Mouse (Mus musculus) lung, embryonic 16.5 days (tissue): Measurements from ENCODE around the gene Pvr. TPM values are rescaled to one million over a fixed set of nuclear protein-coding genes. Genes with fewer than 3 reads are reported as not detected.
A peak's percentile ranks its signal among the peaks of the same experiment; 100 is the strongest.

Experiments used
- ATAC-seq: fragments of 200-750 bp; cut with Nextera tagmentation; 2 replicates; pipeline ENCODE4 v1.8.0; 2017; ENCODE audit warnings: low read depth, mild to moderate bottlenecking, moderate library complexity
- H3K27ac ChIP-seq: fragments of 300-500 bp; sonication (generic); 2 replicates; pipeline ENCODE4 v1.5.1; 2014; ENCODE audit warnings: mild to moderate bottlenecking, control low read depth, low read length
- H3K27me3 ChIP-seq: fragments of 300-500 bp; sonication (generic); 2 replicates; pipeline ENCODE4 v1.6.1; 2014; ENCODE audit warnings: low read depth, low read length, mixed read lengths; ENCODE audit not compliant: control insufficient read depth, insufficient read depth
- H3K36me3 ChIP-seq: fragments of 300-500 bp; sonication (generic); 2 replicates; pipeline ENCODE4 v1.6.1; 2014; ENCODE audit warnings: low read length; ENCODE audit not compliant: control insufficient read depth, insufficient read depth
- H3K4me1 ChIP-seq: fragments of 300-500 bp; sonication (generic); replicated peaks from 2 replicates; pipeline ENCODE4 v1.6.1; 2014; ENCODE audit warnings: low read length, mixed read lengths; ENCODE audit not compliant: control insufficient read depth, insufficient read depth
- H3K4me2 ChIP-seq: fragments of 300-500 bp; sonication (generic); 2 replicates; pipeline ENCODE4 v1.6.1; 2014; ENCODE audit warnings: low read depth, low read length, control low read depth
- H3K4me3 ChIP-seq: fragments of 300-500 bp; sonication (generic); 2 replicates; pipeline ENCODE4 v1.5.1; 2014; ENCODE audit warnings: mild to moderate bottlenecking, low read length, control low read depth
- H3K9ac ChIP-seq: fragments of 300-500 bp; sonication (generic); 2 replicates; pipeline ENCODE4 v1.6.1; 2014; ENCODE audit warnings: low read length, control low read depth
- H3K9me3 ChIP-seq: fragments of 300-500 bp; sonication (generic); 2 replicates; pipeline ENCODE4 v1.6.1; 2016; ENCODE audit warnings: low read length; ENCODE audit not compliant: control insufficient read depth
- WGBS: fragments of 180-500 bp; shearing (Covaris S2); extraction: QIAGEN DNeasy Blood & Tissue Kit; methylation state at CpG from one replicate; pipeline ENCODE4 v1.1.7; 2014; 5-methylcytosine and 5-hydroxymethylcytosine counted together
- polyA plus RNA-seq: library from polyadenylated mRNA; unstranded; fragments of >200 nt; fragmentation: Nextera tagmentation; extraction: Ambion mirVana; gene quantifications from 2 replicates; pipeline ENCODE4 v1.2.1, GENCODE M21; 2015

Pvr gene
- polyA plus RNA-seq, 1 experiment from 2014 or later: 23.9 TPM

- Histone ChIP-seq H3K27ac (no peak within 1 kb of the TSS), H3K27me3 (no peaks in the 10 kb centered on the region), H3K9me3 (no peaks in the 10 kb centered on the region), H3K4me2 (no peak within 1 kb of the TSS), H3K4me1 (no peaks in the 10 kb centered on the region), H3K9ac (no peak within 1 kb of the TSS), H3K4me3 (no peak within 1 kb of the TSS), H3K36me3 (no peaks in the 10 kb centered on the region)
- 59% methylated on average over 7 of the region's 7 CpGs for WGBS
- no peak for ATAC-seq
Measured at GRCm38 (mm10) chr7:19887849-19888248, 33.1 kb downstream of the Pvr start, which contains the start of gene Ceacam19. Gene Ceacam19 (minus strand): TSS chr7:19887965.

GRCm38 (mm10) chr7:19880754-19881153 lies 40.2 kb downstream of the Pvr start:
- Histone ChIP-seq H3K4me1 (0 out of 2 replicates have a peak, but pooled peaks cover 4% of the 10 kb centered on the region), H3K27ac (no peak overlapping the region), H3K27me3 (no peaks in the 10 kb centered on the region), H3K4me3 (no peak overlapping the region), H3K9me3 (no peaks in the 10 kb centered on the region), H3K4me2 (no peak overlapping the region), H3K36me3 (no peaks in the 10 kb centered on the region), H3K9ac (no peak overlapping the region)
- WGBS: 72% methylated on average over 8 of the region's 8 CpGs
- ATAC-seq: no peak

GRCm38 (mm10) chr7:19876781-19877425 lies 44.1 kb downstream of the Pvr start:
- 0 out of 2 replicates have a peak, but pooled peaks cover 4% of the 10 kb centered on the region for H3K4me1 ChIP-seq
- no peak overlapping the region for H3K4me3 ChIP-seq
- H3K36me3 ChIP-seq: no peaks in the 10 kb centered on the region
- H3K27me3 ChIP-seq: no peaks in the 10 kb centered on the region
- no peak overlapping the region for H3K4me2 ChIP-seq
- 42% methylated on average over 14 of the region's 14 CpGs for WGBS
- H3K27ac ChIP-seq: no peak overlapping the region
- H3K9me3 ChIP-seq: no peaks in the 10 kb centered on the region
- no peak overlapping the region for H3K9ac ChIP-seq
- ATAC-seq: no peak

- peak; percentile 55 for ATAC-seq
- no peak overlapping the region for H3K27ac ChIP-seq
- no peak overlapping the region for H3K4me3 ChIP-seq
- H3K36me3 ChIP-seq: no peaks in the 10 kb centered on the region
- no peaks in the 10 kb centered on the region for H3K27me3 ChIP-seq
- 40% methylated on average over 13 of the region's 13 CpGs for WGBS
- H3K9ac ChIP-seq: no peak overlapping the region
- H3K9me3 ChIP-seq: no peaks in the 10 kb centered on the region
- H3K4me1 ChIP-seq: peaks cover 7% of the 10 kb centered on the region; the same call in 1 of the 2 replicates
- H3K4me2 ChIP-seq: no peak overlapping the region
Measured at GRCm38 (mm10) chr7:19875948-19876682, 44.8 kb downstream of the Pvr start.

GRCm38 (mm10) chr7:19871943-19872601 lies 48.9 kb downstream of the Pvr start:
- Histone ChIP-seq H3K36me3 (no peaks in the 10 kb centered on the region), H3K27ac (no peak overlapping the region), H3K4me2 (no peak overlapping the region), H3K4me3 (no peak overlapping the region), H3K4me1 (peaks cover 7% of the 10 kb centered on the region; the same call in 1 of the 2 replicates), H3K27me3 (no peaks in the 10 kb centered on the region), H3K9ac (no peak overlapping the region), H3K9me3 (no peaks in the 10 kb centered on the region)
- 37% methylated on average over 5 of the region's 5 CpGs for WGBS
- no peak for ATAC-seq

GRCm38 (mm10) chr7:19871137-19871621 lies 49.8 kb downstream of the Pvr start:
- H3K27me3 ChIP-seq: no peaks in the 10 kb centered on the region
- H3K27ac ChIP-seq: no peak overlapping the region
- ATAC-seq: 0 out of 2 replicates have a peak, but pooled peaks have one; percentile 39
- H3K36me3 ChIP-seq: no peaks in the 10 kb centered on the region
- no peak overlapping the region for H3K4me3 ChIP-seq
- H3K4me2 ChIP-seq: no peak overlapping the region
- no peaks in the 10 kb centered on the region for H3K9me3 ChIP-seq
- 45% methylated on average over 10 of the region's 10 CpGs for WGBS
- no peak overlapping the region for H3K9ac ChIP-seq
- peaks cover 6% of the 10 kb centered on the region; the same call in 1 of the 2 replicates for H3K4me1 ChIP-seq

GRCm38 (mm10) chr7:19867751-19868399 lies 53.1 kb downstream of the Pvr start:
- no peak for ATAC-seq
- H3K36me3 ChIP-seq: no peaks in the 10 kb centered on the region
- H3K4me1 ChIP-seq: peaks cover 3% of the 10 kb centered on the region; the same call in 1 of the 2 replicates
- H3K4me2 ChIP-seq: no peak overlapping the region
- H3K27ac ChIP-seq: no peak overlapping the region
- no peaks in the 10 kb centered on the region for H3K9me3 ChIP-seq
- no peak overlapping the region for H3K9ac ChIP-seq
- no peak overlapping the region for H3K4me3 ChIP-seq
- WGBS: 69% methylated on average over 16 of the region's 16 CpGs
- H3K27me3 ChIP-seq: no peaks in the 10 kb centered on the region

GRCm38 (mm10) chr7:19866490-19866889 lies 54.5 kb downstream of the Pvr start:
- Histone ChIP-seq H3K27me3 (no peaks in the 10 kb centered on the region), H3K9ac (no peak overlapping the region), H3K27ac (no peak overlapping the region), H3K4me3 (no peak overlapping the region), H3K36me3 (no peaks in the 10 kb centered on the region), H3K4me2 (no peak overlapping the region), H3K9me3 (no peaks in the 10 kb centered on the region), H3K4me1 (peaks cover 1% of the 10 kb centered on the region; the same call in 1 of the 2 replicates)
- no peak for ATAC-seq
- WGBS: 75% methylated on average over 6 of the region's 6 CpGs
